8 mouse cellular contexts compared by ENCODE assay signal in genomic region chr6:91157237-91157570, GRCm38 (mm10). TPM values are rescaled to one million over a fixed set of nuclear protein-coding genes. Genes with fewer than 3 reads are reported as not detected.
DNase-seq lines count a peak whose midpoint lies in the region; ATAC-seq lines count a peak whose summit lies in the region.

No protein-coding gene starts in this region.

- H3K27me3 ChIP-seq in kidney, embryonic 14.5 days (ENCODE audit: control insufficient read depth, insufficient read depth, low read length): no peaks in the 10 kb centered on the region
- no peaks in the 10 kb centered on the region for H3K27me3 ChIP-seq in hindbrain, embryonic 12.5 days
- peaks cover 3% of the 10 kb centered on the region; the same call in 1 of the 2 replicates for H3K27me3 ChIP-seq in midbrain, embryonic 13.5 days

- H3K4me3 ChIP-seq in kidney, embryonic 14.5 days (ENCODE audit: low read length): peak overlapping the region; percentile 66
- peak overlapping the region; percentile 55 for H3K4me3 ChIP-seq in brown adipose tissue, adult 24 weeks (ENCODE audit: insufficient read depth, low read depth, low read length)
- peak overlapping the region; percentile 65 for H3K4me3 ChIP-seq in hindbrain, embryonic 12.5 days
- peak overlapping the region; percentile 66 for H3K4me3 ChIP-seq in midbrain, embryonic 13.5 days (replicated peaks)

- H3K9ac ChIP-seq in kidney, embryonic 14.5 days (ENCODE audit: low read depth, low read length): peak overlapping the region; percentile 72
- H3K9ac ChIP-seq in hindbrain, embryonic 12.5 days: peak overlapping the region; percentile 81
- H3K9ac ChIP-seq in midbrain, embryonic 13.5 days (replicated peaks): peak overlapping the region; percentile 82

- ATAC-seq in kidney, embryonic 14.5 days (ENCODE audit: low FRiP score, low TSS enrichment): no peak
- ATAC-seq in hindbrain, embryonic 12.5 days (ENCODE audit: low FRiP score): no peak
- no peak for ATAC-seq in midbrain, embryonic 13.5 days
- no peak for ATAC-seq in megakaryocyte progenitor cell, adult 5-6 weeks (replicated peaks; ENCODE audit: poor library complexity)

- no peak for DNase-seq in kidney, adult 11 months
- DNase-seq in c-Kit-positive CD71-positive TER-119-positive erythroid progenitor cells, embryonic 14.5 days (ENCODE audit: low spot score): no peak
- no peak for DNase-seq in cerebellum, adult 11 months

- no peaks in the 10 kb centered on the region for H3K36me3 ChIP-seq in kidney, embryonic 14.5 days (ENCODE audit: control insufficient read depth, insufficient read depth, low read length)
- 0 out of 2 replicates have a peak, but pooled peaks cover under 1% of the 10 kb centered on the region for H3K36me3 ChIP-seq in hindbrain, embryonic 12.5 days
- H3K36me3 ChIP-seq in midbrain, embryonic 13.5 days: peaks cover 3% of the 10 kb centered on the region; the same call in 1 of the 2 replicates

- 44% methylated on average over 6 of the region's 6 CpGs for WGBS in kidney, embryonic 14.5 days
- WGBS in hindbrain, embryonic 12.5 days: 43% methylated on average over 6 of the region's 6 CpGs
- WGBS in midbrain, embryonic 13.5 days: 46% methylated on average over 6 of the region's 6 CpGs

- peak overlapping the region; percentile 71 for H3K27ac ChIP-seq in kidney, embryonic 14.5 days (ENCODE audit: low read depth, low read length)
- no peak overlapping the region for H3K27ac ChIP-seq in brown adipose tissue, adult 24 weeks (replicated peaks; ENCODE audit: low read depth, low read length)
- H3K27ac ChIP-seq in hindbrain, embryonic 12.5 days: peak overlapping the region; percentile 90
- H3K27ac ChIP-seq in midbrain, embryonic 13.5 days: peak overlapping the region; percentile 84

- H3K4me1 ChIP-seq in kidney, embryonic 14.5 days (ENCODE audit: control insufficient read depth, insufficient read depth, low read length): peaks cover 20% of the 10 kb centered on the region
- no peaks in the 10 kb centered on the region for H3K4me1 ChIP-seq in brown adipose tissue, adult 24 weeks (ENCODE audit: control insufficient read depth, insufficient read depth, insufficient read length, low read length)
- H3K4me1 ChIP-seq in hindbrain, embryonic 12.5 days: peaks cover 71% of the 10 kb centered on the region
- peaks cover 83% of the 10 kb centered on the region for H3K4me1 ChIP-seq in midbrain, embryonic 13.5 days (replicated peaks)

- H3K4me2 ChIP-seq in kidney, embryonic 14.5 days (replicated peaks; ENCODE audit: low read depth, low read length): peak overlapping the region; percentile 80
- H3K4me2 ChIP-seq in hindbrain, embryonic 12.5 days (replicated peaks): peak overlapping the region; percentile 85
- peak overlapping the region; percentile 77 for H3K4me2 ChIP-seq in midbrain, embryonic 13.5 days (replicated peaks)

- no peaks in the 10 kb centered on the region for H3K9me3 ChIP-seq in kidney, embryonic 14.5 days (ENCODE audit: control insufficient read depth, low read length)
- H3K9me3 ChIP-seq in hindbrain, embryonic 12.5 days (replicated peaks): no peaks in the 10 kb centered on the region
- no peaks in the 10 kb centered on the region for H3K9me3 ChIP-seq in midbrain, embryonic 13.5 days

RNA-seq across cellular contexts. Expression of gene Hdac11, which starts 0.7 kb away (rescaled TPM):
- polyA plus RNA-seq in kidney, embryonic 14.5 days (2014; fragmentation: Nextera tagmentation; extraction: Ambion mirVana): 11.6 and 14.1 TPM in 2 replicates
- polyA plus RNA-seq in brown adipose tissue, adult 24 weeks (2012; ENCODE audit: insufficient read depth, insufficient read length, missing spikeins): 2.6 and 3.5 TPM in 2 replicates
- 18.8 and 23.2 TPM in 2 replicates for polyA plus RNA-seq in hindbrain, embryonic 12.5 days (2016; fragmentation: Nextera tagmentation; extraction: Ambion mirVana)
- polyA plus RNA-seq in midbrain, embryonic 13.5 days (2015; fragmentation: Nextera tagmentation; extraction: Ambion mirVana): 28.8 and 32.1 TPM in 2 replicates
- 0.77 and 1.1 TPM in 2 replicates for total RNA-seq in megakaryocyte progenitor cell, adult 5-6 weeks (2015)
- 1.2 and 1.4 TPM in 2 replicates for total RNA-seq in megakaryocyte progenitor cell, adult 5-6 weeks (2017)

RNA-seq across cellular contexts. Expression of gene Nup210, which starts 40.6 kb away (rescaled TPM):
- polyA plus RNA-seq in kidney, embryonic 14.5 days (2014; fragmentation: Nextera tagmentation; extraction: Ambion mirVana): 13.1 and 30.6 TPM in 2 replicates
- 0.96 and 1.4 TPM in 2 replicates for polyA plus RNA-seq in brown adipose tissue, adult 24 weeks (2012; ENCODE audit: insufficient read depth, insufficient read length, missing spikeins)
- polyA plus RNA-seq in hindbrain, embryonic 12.5 days (2016; fragmentation: Nextera tagmentation; extraction: Ambion mirVana): 19.1 and 19.8 TPM in 2 replicates
- polyA plus RNA-seq in midbrain, embryonic 13.5 days (2015; fragmentation: Nextera tagmentation; extraction: Ambion mirVana): 17.3 and 18.8 TPM in 2 replicates
- total RNA-seq in megakaryocyte progenitor cell, adult 5-6 weeks (2015): 157 and 167 TPM in 2 replicates
- 173 and 176 TPM in 2 replicates for total RNA-seq in megakaryocyte progenitor cell, adult 5-6 weeks (2017)

RNA-seq across cellular contexts. Expression of gene Fbln2, which starts 55.1 kb away (rescaled TPM):
- polyA plus RNA-seq in kidney, embryonic 14.5 days (2014; fragmentation: Nextera tagmentation; extraction: Ambion mirVana): 16.4 and 22.1 TPM in 2 replicates
- polyA plus RNA-seq in brown adipose tissue, adult 24 weeks (2012; ENCODE audit: insufficient read depth, insufficient read length, missing spikeins): 17.0 and 19.2 TPM in 2 replicates
- 100 and 102 TPM in 2 replicates for polyA plus RNA-seq in hindbrain, embryonic 12.5 days (2016; fragmentation: Nextera tagmentation; extraction: Ambion mirVana)
- polyA plus RNA-seq in midbrain, embryonic 13.5 days (2015; fragmentation: Nextera tagmentation; extraction: Ambion mirVana): 10.8 and 11.1 TPM in 2 replicates
- not detected in 2 replicates for total RNA-seq in megakaryocyte progenitor cell, adult 5-6 weeks (2015)
- not detected in 2 replicates for total RNA-seq in megakaryocyte progenitor cell, adult 5-6 weeks (2017)
